Mouse (Mus musculus) WW6 (cell line): ENCODE measurements at regions not wholly inside any gene's neighbourhood (a gene's known extent, or its start where the extent isn't known, plus 50 kb on each side); places are given as distances from the start of the nearest gene placed in this dataset.
A peak's percentile ranks its signal among the peaks of the same experiment; 100 is the strongest.

Experiments used
- DNase-seq: peaks from one replicate; pipeline ENCODE4 v3.0.0-alpha.2; 2013; ENCODE audit warnings: low read depth, low spot score

- no peak for DNase-seq
These were observed 53.8 kb upstream of the Coro2b start for GRCm38 (mm10) chr9:62590407-62591195.

- DNase-seq: no peak
These were observed 54.3 kb upstream of the Coro2b start for GRCm38 (mm10) chr9:62591196-62591485.

GRCm38 (mm10) chr9:62598056-62598455 lies 61.2 kb upstream of the Coro2b start:
- no peak for DNase-seq

GRCm38 (mm10) chr9:62598956-62599355 lies 62.1 kb upstream of the Coro2b start:
- no peak for DNase-seq

- no peak for DNase-seq
These were observed 67.1 kb upstream of the Itga11 start for GRCm38 (mm10) chr9:62610526-62610925.

GRCm38 (mm10) chr9:62611452-62611851 lies 66.2 kb upstream of the Itga11 start:
- no peak for DNase-seq

GRCm38 (mm10) chr9:62613053-62613452 lies 64.6 kb upstream of the Itga11 start:
- DNase-seq: no peak

GRCm38 (mm10) chr9:62613806-62614205 lies 63.8 kb upstream of the Itga11 start:
- DNase-seq: no peak

- DNase-seq: no peak
These were observed 62.7 kb upstream of the Itga11 start for GRCm38 (mm10) chr9:62614950-62615349.

GRCm38 (mm10) chr9:62615799-62616198 lies 61.8 kb upstream of the Itga11 start:
- no peak for DNase-seq

- no peak for DNase-seq
These were observed 58.6 kb upstream of the Itga11 start for GRCm38 (mm10) chr9:62618994-62619393.

- DNase-seq: no peak
These were observed 56.7 kb upstream of the Itga11 start for GRCm38 (mm10) chr9:62620901-62621445.

- peak; percentile 20 for DNase-seq
These were observed 55.5 kb upstream of the Itga11 start for GRCm38 (mm10) chr9:62622106-62622505.

- no peak for DNase-seq
These were observed 53.0 kb upstream of the Itga11 start for GRCm38 (mm10) chr9:62624562-62625044.

- no peak for DNase-seq
These were observed 50.3 kb upstream of the Itga11 start for GRCm38 (mm10) chr9:62627071-62628000.
